Mouse (Mus musculus) heart, postnatal 0 days (tissue): ENCODE measurements around the gene Sult5a1. TPM values are rescaled to one million over a fixed set of nuclear protein-coding genes. Genes with fewer than 3 reads are reported as not detected.
A peak's percentile ranks its signal among the peaks of the same experiment; 100 is the strongest.

ENCODE experiments used
- ATAC-seq: fragments of 200-750 bp; cut with Nextera tagmentation; 2 replicates; pipeline ENCODE4 v1.8.0; 2017; ENCODE audit warnings: low read depth, moderate number of reproducible peaks, moderate library complexity; ENCODE audit not compliant: insufficient read depth
- DNase-seq: peaks from one replicate; pipeline ENCODE4 v3.0.0-alpha.2; 2016; ENCODE audit warnings: low spot score
- H3K27ac ChIP-seq: fragments of 300-500 bp; sonication (generic); 2 replicates; pipeline ENCODE4 v1.5.1; 2014; ENCODE audit warnings: low read depth, mild to moderate bottlenecking
- H3K27me3 ChIP-seq: fragments of 300-500 bp; sonication (generic); 2 replicates; pipeline ENCODE4 v1.6.1; 2014; ENCODE audit warnings: low read length, mixed read lengths; ENCODE audit not compliant: control insufficient read depth, insufficient read depth
- H3K36me3 ChIP-seq: fragments of 300-500 bp; sonication (generic); replicated peaks from 2 replicates; pipeline ENCODE4 v1.6.1; 2014; ENCODE audit warnings: low read length, mixed read lengths; ENCODE audit not compliant: control insufficient read depth, insufficient read depth
- H3K4me1 ChIP-seq: fragments of 300-500 bp; sonication (generic); 2 replicates; pipeline ENCODE4 v1.6.1; 2014; ENCODE audit warnings: antibody characterized with exemption; ENCODE audit not compliant: control insufficient read depth, insufficient read depth
- H3K4me2 ChIP-seq: fragments of 300-500 bp; sonication (generic); 2 replicates; pipeline ENCODE4 v1.6.1; 2014; ENCODE audit warnings: low read depth, mild to moderate bottlenecking, low read length, moderate library complexity
- H3K4me3 ChIP-seq: fragments of 300-500 bp; sonication (generic); 2 replicates; pipeline ENCODE4 v1.5.1; 2014; ENCODE audit warnings: low read depth, low read length
- H3K9ac ChIP-seq: fragments of 300-500 bp; sonication (generic); replicated peaks from 2 replicates; pipeline ENCODE4 v1.6.1; 2014; ENCODE audit warnings: low read depth, low read length, mixed read lengths
- H3K9me3 ChIP-seq: fragments of 300-500 bp; sonication (generic); replicated peaks from 2 replicates; pipeline ENCODE4 v1.6.1; 2016; ENCODE audit warnings: low read length; ENCODE audit not compliant: control insufficient read depth
- CTCF ChIP-seq: IDR thresholded peaks from 2 replicates; pipeline ENCODE4 v1.5.1; 2016; ENCODE audit warnings: antibody characterized with exemption, control low read depth, low read depth
- EP300 ChIP-seq: IDR thresholded peaks from 2 replicates; pipeline ENCODE4 v1.6.1; 2016; ENCODE audit warnings: antibody characterized with exemption, low read depth
- WGBS: fragments of 180-500 bp; shearing (Covaris S2); extraction: QIAGEN DNeasy Blood & Tissue Kit; methylation state at CpG from one replicate; pipeline ENCODE4 v1.1.7; 2014; 5-methylcytosine and 5-hydroxymethylcytosine counted together
- polyA plus RNA-seq: library from polyadenylated mRNA; unstranded; fragments of >200 nt; fragmentation: Nextera tagmentation; extraction: Ambion mirVana; gene quantifications from 2 replicates; pipeline ENCODE4 v1.2.1, GENCODE M21; 2015
- total RNA-seq: library from RNA; depleted of rRNA; stranded (reverse); fragments of >200 nt; gene quantifications from 2 replicates; pipeline ENCODE4 v1.2.3, GENCODE M21; 2014; ENCODE audit warnings: low replicate concordance

The Sult5a1 gene
- total and polyA plus RNA-seq, 2 experiments from 2014 or later: 2.0 to 3.4 TPM

DNA sequence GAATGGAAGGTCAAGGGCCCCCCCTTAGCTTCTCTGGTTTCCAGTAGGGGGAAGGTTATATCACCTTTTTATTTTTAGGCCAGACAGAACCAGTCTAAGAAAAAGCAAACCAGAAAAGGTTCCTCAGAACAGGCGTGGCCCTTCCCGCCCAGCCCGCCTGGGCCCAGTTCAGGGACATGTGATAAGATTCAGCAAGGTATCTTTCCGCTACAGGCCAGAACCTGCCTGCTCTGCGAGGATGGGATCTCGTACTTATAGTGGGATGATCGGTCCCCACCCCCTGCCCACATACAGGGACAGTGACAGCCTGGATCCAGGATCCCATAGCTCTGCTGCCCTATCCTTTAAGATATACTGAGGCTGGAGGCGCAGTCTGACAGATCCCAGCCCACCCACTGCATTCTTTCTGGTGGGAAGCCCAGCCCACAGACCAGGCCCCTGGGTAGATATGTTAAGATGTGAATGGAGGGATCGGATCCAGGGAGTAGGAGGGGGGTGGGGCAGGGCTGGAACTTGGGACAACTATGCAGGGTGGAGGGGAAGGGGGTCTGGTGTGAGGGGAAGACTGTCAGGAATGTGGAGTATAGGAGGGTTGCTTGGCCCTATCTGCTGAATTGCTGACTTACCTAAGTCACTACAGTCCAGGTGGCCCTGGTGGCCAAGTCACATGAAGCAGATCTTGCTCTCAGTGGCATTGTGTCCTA lies 1.9 kb downstream of the Sult5a1 start:
- no peak overlapping the region for H3K27ac ChIP-seq
- ATAC-seq (0 out of 2 replicates have a peak, but pooled peaks have one; percentile 13), DNase-seq (no peak)
- WGBS: 48% methylated on average over 9 of the region's 9 CpGs
- no peak overlapping the region for H3K9ac ChIP-seq
- no peaks in the 10 kb centered on the region for H3K9me3 ChIP-seq
- H3K4me3 ChIP-seq: no peak overlapping the region
- peaks cover 23% of the 10 kb centered on the region for H3K4me1 ChIP-seq
- no peak for TF ChIP-seq EP300
- TF ChIP-seq CTCF: no peak
- no peaks in the 10 kb centered on the region for H3K27me3 ChIP-seq
- H3K4me2 ChIP-seq: no peak overlapping the region
- no peaks in the 10 kb centered on the region for H3K36me3 ChIP-seq

DNA sequence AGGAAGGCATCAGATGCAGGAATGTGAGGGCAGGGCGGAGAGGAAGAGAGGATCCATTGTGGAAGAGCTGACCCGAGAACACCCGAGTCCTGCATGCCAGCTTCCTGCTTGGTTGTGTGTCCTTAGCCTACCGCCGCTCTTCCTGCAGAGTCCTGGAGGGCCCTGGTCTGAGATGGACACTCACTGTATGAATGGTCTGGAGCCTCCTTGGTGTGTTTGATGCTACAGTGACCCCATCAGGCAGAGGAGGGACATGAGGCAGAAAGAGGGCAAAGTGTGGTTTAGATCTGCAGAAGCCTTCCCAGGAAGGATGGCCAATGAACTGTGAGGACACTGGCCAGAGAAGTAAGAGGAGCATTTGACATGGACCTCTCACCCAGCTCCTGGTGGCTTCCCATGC lies 2.9 kb downstream of the Sult5a1 start:
- DNase-seq (peak; percentile 53), ATAC-seq (peak; percentile 53)
- no peak overlapping the region for H3K4me2 ChIP-seq
- H3K9me3 ChIP-seq: no peaks in the 10 kb centered on the region
- WGBS: 66% methylated on average over 5 of the region's 5 CpGs
- no peak overlapping the region for H3K27ac ChIP-seq
- TF ChIP-seq CTCF: peak; percentile 69
- TF ChIP-seq EP300: no peak
- H3K9ac ChIP-seq: no peak overlapping the region
- no peak overlapping the region for H3K4me3 ChIP-seq
- peaks cover 23% of the 10 kb centered on the region for H3K4me1 ChIP-seq
- H3K36me3 ChIP-seq: no peaks in the 10 kb centered on the region
- no peaks in the 10 kb centered on the region for H3K27me3 ChIP-seq

DNA sequence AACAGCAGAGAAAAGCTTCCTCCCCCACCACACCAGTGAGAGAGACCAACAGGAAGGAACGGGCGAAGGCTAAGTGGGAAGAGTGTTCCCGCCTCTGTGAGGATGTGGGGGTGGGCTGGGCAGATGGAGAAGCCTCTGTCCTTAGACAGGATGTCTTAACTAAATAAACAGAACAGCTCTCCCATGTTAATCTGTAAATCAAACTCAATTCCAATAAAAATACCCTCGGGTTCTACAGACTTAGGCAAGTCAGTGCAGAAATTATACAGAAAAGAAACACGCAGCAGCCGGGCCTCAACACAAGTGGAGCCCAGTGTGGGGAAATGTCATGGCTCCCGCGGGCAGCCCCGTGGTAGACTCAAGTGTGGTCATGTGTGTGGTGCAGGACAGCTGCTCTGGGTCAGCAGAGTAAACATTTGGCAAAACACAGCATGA lies 7.4 kb downstream of the Sult5a1 start:
- DNase-seq (no peak), ATAC-seq (peak; percentile 57)
- no peaks in the 10 kb centered on the region for H3K9me3 ChIP-seq
- 0 out of 2 replicates have a peak, but pooled peaks cover under 1% of the 10 kb centered on the region for H3K4me1 ChIP-seq
- 0 out of 2 replicates have a peak overlapping the region, but pooled peaks have one; percentile 36 for H3K27ac ChIP-seq
- no peak overlapping the region for H3K4me2 ChIP-seq
- H3K36me3 ChIP-seq: no peaks in the 10 kb centered on the region
- H3K4me3 ChIP-seq: no peak overlapping the region
- H3K9ac ChIP-seq: no peak overlapping the region
- WGBS: 59% methylated on average over 9 of the region's 9 CpGs
- H3K27me3 ChIP-seq: no peaks in the 10 kb centered on the region
- no peak for TF ChIP-seq EP300

GRCm38 (mm10) chr8:123146390-123146789 lies 11.7 kb downstream of the Sult5a1 start:
- Histone ChIP-seq H3K27ac (no peak overlapping the region), H3K27me3 (no peaks in the 10 kb centered on the region), H3K9ac (no peak overlapping the region), H3K4me3 (no peak overlapping the region), H3K9me3 (no peaks in the 10 kb centered on the region), H3K4me1 (peaks cover 8% of the 10 kb centered on the region; the same call in 1 of the 2 replicates), H3K36me3 (no peaks in the 10 kb centered on the region), H3K4me2 (no peak overlapping the region)
- 77% methylated on average over 7 of the region's 7 CpGs for WGBS
- ATAC-seq (no peak), DNase-seq (no peak)
- no peak for TF ChIP-seq EP300
- TF ChIP-seq CTCF: no peak

DNA sequence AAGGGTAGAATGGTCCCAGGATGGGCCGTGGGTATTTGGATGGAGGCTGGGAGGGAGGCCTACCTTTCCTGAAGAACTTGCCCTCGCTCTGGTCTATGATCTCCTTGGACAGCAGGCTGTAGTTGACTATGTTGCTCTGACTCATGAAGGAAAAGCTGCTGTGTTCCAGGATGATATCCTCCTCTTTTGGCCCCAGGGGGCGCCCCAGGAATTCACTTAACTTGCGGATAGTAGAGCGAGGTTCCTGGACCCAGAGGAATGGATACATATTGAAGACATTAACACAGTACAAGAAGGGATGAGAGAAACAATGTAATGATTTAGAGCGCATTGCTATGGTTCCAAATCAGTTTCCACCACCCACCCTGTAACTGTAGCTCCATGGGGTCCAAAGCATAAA lies 12.8 kb downstream of the Sult5a1 start:
- WGBS: 53% methylated on average over 6 of the region's 6 CpGs
- no peak for ATAC-seq

More for the DNA sequence above, 12.8 kb downstream of the Sult5a1 start:
- Histone ChIP-seq H3K4me2 (no peak overlapping the region), H3K4me1 (peaks cover 8% of the 10 kb centered on the region; the same call in 1 of the 2 replicates), H3K27ac (no peak overlapping the region), H3K4me3 (no peak overlapping the region), H3K9ac (no peak overlapping the region), H3K36me3 (no peaks in the 10 kb centered on the region), H3K27me3 (no peaks in the 10 kb centered on the region), H3K9me3 (no peaks in the 10 kb centered on the region)
- DNase-seq: no peak
- peak; percentile 40 for TF ChIP-seq CTCF
- no peak for TF ChIP-seq EP300
